27 mouse cellular contexts compared by ENCODE assay signal in the genomic region with DNA sequence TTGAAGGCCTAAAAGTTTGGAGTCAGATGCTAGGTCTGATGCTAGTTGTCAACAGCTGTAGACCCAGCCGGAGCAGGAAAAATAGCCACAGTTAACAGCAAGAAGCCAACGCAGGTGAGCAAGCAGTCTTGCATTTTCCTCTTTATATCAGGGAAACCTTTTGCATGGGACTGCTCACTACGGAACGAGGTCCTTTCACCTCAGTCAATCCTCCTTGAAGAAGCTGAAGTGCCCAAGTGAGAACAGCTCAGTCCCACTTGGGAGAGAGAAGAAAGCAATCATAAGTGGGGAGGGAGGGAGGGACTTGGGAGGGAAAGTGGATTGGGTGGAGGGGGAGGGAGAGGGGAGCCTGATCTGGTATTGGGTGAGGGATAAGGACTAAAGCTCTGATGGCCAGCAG.
"Had no signal": no experiment of that assay in that cellular context is flagged by ENCODE, and none has a peak within 500 bp of the region (broad histone marks: within the 10 kb centered on the region; RNA-seq: fewer than 3 reads in every experiment).

No protein-coding gene starts in this region.

- H3K4me3 ChIP-seq: embryonic facial prominence, embryonic 10.5 days; embryonic facial prominence, embryonic 12.5 days; embryonic facial prominence, embryonic 13.5 days; embryonic facial prominence, embryonic 15.5 days; erythroblast, embryonic 14.5 days; forebrain, embryonic 10.5 days; forebrain, embryonic 12.5 days; forebrain, embryonic 13.5 days; forebrain, embryonic 15.5 days; gastrocnemius, adult 2 months had no signal

- H3K4me1 ChIP-seq: embryonic facial prominence, embryonic 10.5 days; embryonic facial prominence, embryonic 12.5 days; embryonic facial prominence, embryonic 13.5 days; embryonic facial prominence, embryonic 15.5 days; forebrain, embryonic 10.5 days; forebrain, embryonic 12.5 days; forebrain, embryonic 13.5 days; forebrain, embryonic 15.5 days had no signal

- H3K27me3 ChIP-seq: embryonic facial prominence, embryonic 12.5 days; embryonic facial prominence, embryonic 13.5 days; embryonic facial prominence, embryonic 15.5 days; forebrain, embryonic 12.5 days; forebrain, embryonic 13.5 days; forebrain, embryonic 15.5 days had no signal

- ATAC-seq: forebrain, embryonic 13.5 days; forebrain, embryonic 14.5 days; forebrain, embryonic 15.5 days; forebrain, embryonic 16.5 days; forebrain, postnatal 0 days had no signal

- H3K9me3 ChIP-seq: embryonic facial prominence, embryonic 10.5 days; embryonic facial prominence, embryonic 12.5 days; embryonic facial prominence, embryonic 13.5 days; embryonic facial prominence, embryonic 15.5 days; forebrain, embryonic 10.5 days; forebrain, embryonic 12.5 days; forebrain, embryonic 13.5 days; forebrain, embryonic 15.5 days had no signal

- DNase-seq: cerebellum, adult 18-20 months; cerebellum, adult 2 months; cerebellum, adult 8-10 months; cerebellum, adult 9-10 months; cerebellum, adult 9-11 months; cerebellum, postnatal 10 days; cerebellum, postnatal 14 days; cerebellum, postnatal 25 days; cerebellum, postnatal 36 days; embryo, embryonic 11 days; forebrain, postnatal 0 days; gastrocnemius, adult 2 months; gastrocnemius, postnatal 10 days; gastrocnemius, postnatal 14 days; gastrocnemius, postnatal 25 days; gastrocnemius, postnatal 36 days had no signal

- H3K36me3 ChIP-seq: embryonic facial prominence, embryonic 10.5 days; embryonic facial prominence, embryonic 12.5 days; embryonic facial prominence, embryonic 13.5 days; embryonic facial prominence, embryonic 15.5 days; forebrain, embryonic 10.5 days; forebrain, embryonic 12.5 days; forebrain, embryonic 15.5 days had no signal

- H3K9ac ChIP-seq: embryonic facial prominence, embryonic 12.5 days; embryonic facial prominence, embryonic 13.5 days; embryonic facial prominence, embryonic 15.5 days; forebrain, embryonic 12.5 days; forebrain, embryonic 13.5 days; forebrain, embryonic 15.5 days; forebrain, postnatal 0 days had no signal

- H3K27ac ChIP-seq: embryonic facial prominence, embryonic 10.5 days; embryonic facial prominence, embryonic 12.5 days; embryonic facial prominence, embryonic 13.5 days; embryonic facial prominence, embryonic 15.5 days; forebrain, embryonic 10.5 days; forebrain, embryonic 12.5 days; forebrain, embryonic 13.5 days; forebrain, embryonic 15.5 days; gastrocnemius, adult 2 months had no signal

- H3K4me2 ChIP-seq: embryonic facial prominence, embryonic 12.5 days; embryonic facial prominence, embryonic 13.5 days; embryonic facial prominence, embryonic 15.5 days; forebrain, embryonic 12.5 days; forebrain, embryonic 13.5 days; forebrain, embryonic 15.5 days had no signal
